8 mouse cellular contexts compared by ENCODE assay signal in the genomic region with DNA sequence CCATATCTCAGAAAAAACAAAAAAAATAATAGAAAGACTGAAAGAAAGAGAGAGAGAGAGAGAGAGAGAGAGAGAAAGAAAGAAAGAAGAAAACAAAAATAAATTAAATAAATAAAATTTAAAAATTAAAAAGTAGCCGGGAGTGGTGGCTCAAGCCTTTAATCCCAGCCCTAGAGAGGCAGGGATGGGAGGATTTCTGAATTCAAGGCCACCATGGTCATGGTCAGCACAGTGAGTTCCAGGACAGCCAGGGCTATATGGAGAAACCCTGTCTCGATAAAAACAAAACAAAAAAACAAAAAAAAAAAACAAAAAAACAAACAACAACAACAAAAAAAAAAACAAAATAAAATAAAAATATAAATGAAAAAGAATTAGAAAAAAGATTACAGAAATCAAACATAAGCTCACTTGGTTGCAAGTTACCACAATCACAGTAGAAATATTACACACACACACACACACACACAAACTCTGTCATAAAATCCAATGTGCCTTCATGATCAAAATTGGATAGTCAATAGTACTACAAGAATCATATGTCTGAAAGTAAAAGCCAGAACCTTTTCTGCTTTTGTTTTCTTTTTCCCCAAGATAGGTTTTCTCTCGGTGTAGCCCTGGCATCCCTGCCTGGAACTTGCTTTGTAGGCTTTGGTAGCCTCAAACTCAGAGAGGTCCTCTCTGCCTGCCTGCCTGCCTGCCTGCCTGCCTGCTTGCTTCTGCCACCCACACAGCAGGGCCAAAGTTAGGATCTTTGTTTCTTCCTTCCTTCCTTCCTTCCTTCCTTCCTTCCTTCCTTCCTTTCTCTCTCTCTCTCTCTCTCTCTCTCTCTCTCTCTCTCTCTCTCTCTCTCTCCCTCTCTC.
A peak's percentile ranks its signal among the peaks of the same experiment; 100 is the strongest.
DNase-seq lines count a peak whose midpoint lies in the region; ATAC-seq lines count a peak whose summit lies in the region.
"Not testable (repeated sequence)": the region's sequence is repeated elsewhere in the genome, so short reads cannot be mapped to it uniquely, and the experiment has no call there.

No protein-coding gene starts in this region.

- peak; percentile 96 for ATAC-seq in embryonic facial prominence, embryonic 11.5 days (replicated peaks; ENCODE audit: insufficient number of reproducible peaks, low FRiP score, low TSS enrichment, low read depth)
- peak; percentile 94 for ATAC-seq in granulocyte monocyte progenitor cell, adult 5-6 weeks (replicated peaks; ENCODE audit: poor library complexity, severe bottlenecking)
- ATAC-seq in inflammation-experienced regulatory T-cells, adult 6 months, result peak; percentile 84
- peak; percentile 96 for ATAC-seq in lung, embryonic 16.5 days (ENCODE audit: low read depth)
- ATAC-seq in neutrophil, adult 5-6 weeks (ENCODE audit: extremely low read depth, insufficient number of reproducible peaks, low FRiP score, poor library complexity, severe bottlenecking), result peak; percentile 87

- H3K9ac ChIP-seq in embryonic facial prominence, embryonic 11.5 days (replicated peaks; ENCODE audit: low read length); lung, embryonic 16.5 days (ENCODE audit: low read length): not testable (repeated sequence)

- peak; percentile 26 for DNase-seq in WW6 (ENCODE audit: low read depth, low spot score)
- DNase-seq in embryonic facial prominence, embryonic 11.5 days (ENCODE audit: low spot score), result not testable (repeated sequence)
- DNase-seq in layer of hippocampus, postnatal 14 days (ENCODE audit: low spot score in 2 of 2), result peak; percentile 8 to 19
- DNase-seq in thymus, postnatal 10 days (ENCODE audit: low spot score in 2 of 2), result peak; percentile 67 to 71

- not testable (repeated sequence) for H3K27ac ChIP-seq in embryonic facial prominence, embryonic 11.5 days (replicated peaks; ENCODE audit: low read depth, low read length); lung, embryonic 16.5 days (ENCODE audit: low read length)

- H3K9me3 ChIP-seq in embryonic facial prominence, embryonic 11.5 days (replicated peaks; ENCODE audit: control insufficient read depth, low read length); lung, embryonic 16.5 days (ENCODE audit: control insufficient read depth, low read length): not testable (repeated sequence)

- H3K36me3 ChIP-seq in embryonic facial prominence, embryonic 11.5 days (replicated peaks; ENCODE audit: control insufficient read depth, insufficient read depth, low read depth, low read length); lung, embryonic 16.5 days (ENCODE audit: control insufficient read depth, insufficient read depth, low read length): not testable (repeated sequence)

- 77% methylated on average over 2 of the region's 3 CpGs for WGBS in embryonic facial prominence, embryonic 11.5 days
- 71% methylated on average over 2 of the region's 3 CpGs for WGBS in lung, embryonic 16.5 days

- not testable (repeated sequence) for H3K27me3 ChIP-seq in embryonic facial prominence, embryonic 11.5 days (ENCODE audit: control insufficient read depth, insufficient read depth, low read length); lung, embryonic 16.5 days (ENCODE audit: control insufficient read depth, insufficient read depth, low read depth, low read length)

- H3K4me3 ChIP-seq in embryonic facial prominence, embryonic 11.5 days (ENCODE audit: low read depth, low read length); lung, embryonic 16.5 days (ENCODE audit: low read length): not testable (repeated sequence)

- not testable (repeated sequence) for H3K4me2 ChIP-seq in embryonic facial prominence, embryonic 11.5 days (ENCODE audit: low read depth, low read length); lung, embryonic 16.5 days (ENCODE audit: low read depth, low read length)

- H3K4me1 ChIP-seq in embryonic facial prominence, embryonic 11.5 days (ENCODE audit: control insufficient read depth, insufficient read depth, low read length); lung, embryonic 16.5 days (replicated peaks; ENCODE audit: control insufficient read depth, insufficient read depth, low read length): not testable (repeated sequence)
